21 mouse cellular contexts compared by ENCODE assay signal in genomic region chr17:92829241-92829640, GRCm38 (mm10).
"Had no signal": no experiment of that assay in that cellular context is flagged by ENCODE, and none has a peak within 500 bp of the region (broad histone marks: within the 10 kb centered on the region; RNA-seq: fewer than 3 reads in every experiment).

No protein-coding gene starts in this region.

- H3K9me3 ChIP-seq: liver, embryonic 15.5 days; lung, embryonic 15.5 days; midbrain, embryonic 10.5 days; neural tube, embryonic 12.5 days; neural tube, embryonic 15.5 days had no signal

- H3K4me2 ChIP-seq: liver, embryonic 12.5 days; liver, embryonic 15.5 days; lung, embryonic 15.5 days; neural tube, embryonic 12.5 days; neural tube, embryonic 15.5 days had no signal

- DNase-seq: kidney, postnatal 4 days; lung, adult 18-20 months; lung, postnatal 10 days; lung, postnatal 36 days; midbrain, embryonic 14.5 days; right cerebral cortex, adult 18-20 months; right cerebral cortex, postnatal 14 days; right cerebral cortex, postnatal 4 days; thymus, adult 2 months; thymus, postnatal 14 days; thymus, postnatal 4 days had no signal

- H3K4me1 ChIP-seq: liver, embryonic 12.5 days; liver, embryonic 15.5 days; lung, embryonic 15.5 days; megakaryocyte, embryonic 14.5 days; midbrain, embryonic 10.5 days; neural tube, embryonic 12.5 days; neural tube, embryonic 15.5 days had no signal

- H3K36me3 ChIP-seq: liver, embryonic 12.5 days; liver, embryonic 15.5 days; lung, embryonic 15.5 days; midbrain, embryonic 10.5 days; neural tube, embryonic 12.5 days; neural tube, embryonic 15.5 days had no signal

- H3K4me3 ChIP-seq: liver, embryonic 12.5 days; liver, embryonic 15.5 days; lung, embryonic 15.5 days; megakaryocyte, embryonic 14.5 days; midbrain, embryonic 10.5 days; neural tube, embryonic 12.5 days; neural tube, embryonic 15.5 days had no signal

- H3K9ac ChIP-seq: liver, embryonic 12.5 days; liver, embryonic 15.5 days; lung, embryonic 15.5 days; neural tube, embryonic 12.5 days; neural tube, embryonic 15.5 days had no signal

- H3K27me3 ChIP-seq: liver, embryonic 12.5 days; liver, embryonic 15.5 days; lung, embryonic 15.5 days; megakaryocyte, embryonic 14.5 days; neural tube, embryonic 12.5 days; neural tube, embryonic 15.5 days had no signal

- ATAC-seq: intestine, postnatal 0 days; liver, embryonic 12.5 days had no signal

- H3K27ac ChIP-seq: kidney, postnatal 0 days; liver, embryonic 12.5 days; liver, embryonic 15.5 days; lung, embryonic 15.5 days; midbrain, embryonic 10.5 days; neural tube, embryonic 12.5 days; neural tube, embryonic 15.5 days; stomach, postnatal 0 days had no signal
